Mouse (Mus musculus) spleen, adult 2 months (tissue): ENCODE data around the gene Srpk1. TPM values are rescaled to one million over a fixed set of nuclear protein-coding genes. Genes with fewer than 3 reads are reported as not detected.

Experiments used
- DNase-seq, 2 experiments: peaks; one replicate each; pipeline versions ENCODE4 v3.0.0 to v3.0.0-alpha.2; 2012 to 2021; ENCODE audit warnings: low spot score in 2 of 2, low read depth in 1 of 2
- H3K27ac ChIP-seq: fragments of 200-500 bp; 2 replicates; pipeline ENCODE4 v1.5.1; 2012; ENCODE audit warnings: low read length, inconsistent platforms; ENCODE audit not compliant: insufficient read depth
- H3K27me3 ChIP-seq: fragments of 200-500 bp; 2 replicates; pipeline ENCODE4 v1.6.1; 2012; ENCODE audit warnings: mild to moderate bottlenecking, moderate library complexity, low read length, inconsistent platforms; ENCODE audit not compliant: control insufficient read depth, insufficient read depth
- H3K36me3 ChIP-seq: fragments of 200-500 bp; 2 replicates; pipeline ENCODE4 v1.6.1; 2012; ENCODE audit warnings: mild to moderate bottlenecking, low read length, inconsistent platforms; ENCODE audit not compliant: control insufficient read depth, insufficient read depth
- H3K4me1 ChIP-seq: fragments of 200-500 bp; 2 replicates; pipeline ENCODE4 v1.6.1; 2011; ENCODE audit warnings: inconsistent platforms; ENCODE audit not compliant: control insufficient read depth, insufficient read depth, insufficient read length
- H3K4me3 ChIP-seq: fragments of 200-500 bp; 2 replicates; pipeline ENCODE4 v1.5.1; 2011; ENCODE audit warnings: mild to moderate bottlenecking, inconsistent platforms; ENCODE audit not compliant: insufficient read depth, insufficient read length; ENCODE audit errors: extremely low read depth
- CTCF ChIP-seq: fragments of 200-500 bp; IDR thresholded peaks from 2 replicates; pipeline ENCODE4 v1.5.1; 2011; ENCODE audit warnings: mild to moderate bottlenecking, inconsistent platforms; ENCODE audit not compliant: insufficient read depth, insufficient read length, insufficient replicate concordance; ENCODE audit errors: extremely low read depth
- POLR2A ChIP-seq: fragments of 200-500 bp; IDR thresholded peaks from 2 replicates; pipeline ENCODE4 v1.6.1; 2011; ENCODE audit warnings: low read depth, low read length, inconsistent platforms
- WGBS: fragments of 180-500 bp; shearing (Covaris S2); methylation state at CpG from one replicate; pipeline ENCODE4 v1.1.7; 2018; 5-methylcytosine and 5-hydroxymethylcytosine counted together
- polyA plus RNA-seq: library from polyadenylated mRNA; depleted of rRNA; stranded (reverse); fragments of >200 nt; gene quantifications from 2 replicates; pipeline ENCODE4 v1.2.3, GENCODE M21; 2012; rRNA removed

The Srpk1 gene
- 20.0 and 20.5 TPM in 2 replicates for polyA plus RNA-seq

DNA sequence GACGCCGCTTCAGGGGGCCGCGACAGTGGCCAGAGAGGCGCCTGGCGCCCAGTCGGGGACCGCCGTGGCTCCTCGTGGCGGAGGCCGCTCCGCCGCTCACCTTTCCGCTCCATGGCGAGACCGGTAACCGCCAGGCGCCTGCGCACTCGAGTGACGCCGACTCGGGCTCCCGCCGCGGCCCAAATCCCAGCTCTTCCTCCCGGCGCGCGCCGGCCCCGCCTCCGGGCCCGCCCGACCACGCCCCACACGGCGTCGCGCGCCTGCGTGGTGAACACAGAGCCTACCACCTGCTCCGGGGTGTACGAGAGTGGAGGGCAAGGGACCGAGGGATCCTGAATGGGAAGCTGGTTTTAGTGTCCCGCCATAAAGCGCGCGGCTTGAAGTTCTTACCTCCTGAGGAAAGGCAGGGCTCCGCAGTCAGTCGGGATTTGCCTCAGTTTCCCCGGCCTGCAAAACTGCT lies at the start of gene Srpk1:
TSS of gene Srpk1 (minus strand) at position 410 of the 460 bp plus-strand sequence.
- DNase-seq, result peak; percentile 65 to 88
- Histone ChIP-seq H3K27me3 (no peaks in the 10 kb centered on the region), H3K27ac (peak within 1 kb of the TSS; percentile 86), H3K4me1 (peaks cover 18% of the 10 kb centered on the region), H3K36me3 (no peaks in the 10 kb centered on the region), H3K4me3 (peak within 1 kb of the TSS; percentile 89)
- under 1% methylated on average over 52 of the region's 53 CpGs for WGBS
- TF ChIP-seq CTCF (no peak), POLR2A (peak; percentile 71)

GRCm38 (mm10) chr17:28659564-28659963 lies 37.1 kb upstream of the Srpk1 start:
- Histone ChIP-seq H3K4me1 (no peaks in the 10 kb centered on the region), H3K36me3 (no peaks in the 10 kb centered on the region), H3K27me3 (no peaks in the 10 kb centered on the region), H3K27ac (no peak overlapping the region), H3K4me3 (no peak overlapping the region)
- no peak for TF ChIP-seq POLR2A
- TF ChIP-seq CTCF, result no peak
- 86% methylated on average over 6 of the region's 6 CpGs for WGBS
- no peak for DNase-seq

DNA sequence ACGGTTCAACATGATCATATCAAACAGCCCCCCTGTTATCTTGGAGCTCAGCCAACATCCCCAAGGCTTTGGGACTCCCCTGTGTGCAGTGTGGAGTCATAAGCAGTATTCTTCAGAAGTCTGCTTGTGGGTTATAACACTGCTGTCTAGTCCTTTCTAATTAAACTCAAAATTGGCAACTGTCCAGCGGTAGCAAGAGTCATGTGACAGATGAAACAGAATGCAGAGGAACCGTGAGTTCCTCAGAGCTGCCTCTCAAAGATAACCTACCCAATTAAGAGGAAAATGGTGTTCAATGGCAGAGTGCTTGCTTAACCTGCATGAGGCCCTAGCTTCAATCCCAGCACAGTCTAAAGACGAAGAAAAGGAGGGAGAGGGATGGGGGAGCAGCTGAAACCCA lies 35.4 kb upstream of the Srpk1 start:
- Histone ChIP-seq H3K4me3 (no peak overlapping the region), H3K36me3 (no peaks in the 10 kb centered on the region), H3K27me3 (no peaks in the 10 kb centered on the region), H3K4me1 (no peaks in the 10 kb centered on the region), H3K27ac (no peak overlapping the region)
- DNase-seq, result peak in 1 of 2 experiments; percentile 15
- no peak for TF ChIP-seq POLR2A
- no peak for TF ChIP-seq CTCF
- WGBS, result 21% methylated on average over 4 of the region's 4 CpGs

- DNase-seq, result no peak
- Histone ChIP-seq H3K4me3 (no peak overlapping the region), H3K27me3 (no peaks in the 10 kb centered on the region), H3K27ac (no peak overlapping the region), H3K36me3 (no peaks in the 10 kb centered on the region), H3K4me1 (no peaks in the 10 kb centered on the region)
- WGBS, result 87% methylated on average over 3 of the region's 3 CpGs
- no peak for TF ChIP-seq POLR2A
- no peak for TF ChIP-seq CTCF
These were observed 27.8 kb upstream of the Srpk1 start for GRCm38 (mm10) chr17:28650268-28650667.

DNA sequence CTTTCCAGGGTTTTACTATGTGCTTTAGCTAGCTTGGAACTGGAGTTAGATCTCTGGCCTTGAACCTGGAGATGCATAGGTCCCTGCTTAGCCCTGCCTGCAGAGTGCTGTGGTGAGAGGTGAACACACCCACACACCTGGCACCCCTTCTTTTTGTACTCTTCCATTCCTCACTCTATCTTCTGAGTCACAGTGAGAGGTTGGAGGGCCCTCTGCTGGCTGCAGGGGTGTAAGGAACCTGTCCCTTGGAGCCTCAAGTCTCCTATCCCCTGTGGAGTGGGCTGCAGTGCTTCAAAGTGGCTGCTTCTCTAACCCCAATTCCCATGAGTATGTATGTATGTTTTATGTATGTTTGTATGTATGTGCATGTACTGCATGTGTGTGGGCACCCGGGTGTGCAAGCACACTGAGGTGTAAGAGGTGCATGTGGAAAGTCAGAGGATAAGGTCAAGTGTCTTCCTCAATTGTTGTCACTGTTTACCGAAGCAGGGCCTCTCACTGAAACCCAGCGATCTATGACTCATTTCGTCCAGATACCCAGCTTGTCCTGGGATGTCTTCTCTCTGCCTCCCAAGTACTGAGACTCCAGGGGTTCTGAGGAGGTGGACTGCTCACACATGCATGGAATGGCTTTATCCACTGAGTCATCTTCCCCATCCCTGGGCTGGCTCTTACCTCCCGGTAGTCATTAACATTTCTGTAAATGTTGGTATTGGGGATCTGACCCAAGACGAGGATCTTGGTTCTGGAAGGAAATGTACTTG lies 26.3 kb upstream of the Srpk1 start:
- Histone ChIP-seq H3K36me3 (no peaks in the 10 kb centered on the region), H3K27ac (no peak overlapping the region), H3K4me3 (no peak overlapping the region), H3K27me3 (no peaks in the 10 kb centered on the region), H3K4me1 (no peaks in the 10 kb centered on the region)
- TF ChIP-seq CTCF, result peak; percentile 76; the same call in 1 of the 2 replicates
- no peak for TF ChIP-seq POLR2A
- 57% methylated on average over 6 of the region's 6 CpGs for WGBS
- peak in 1 of 2 experiments; percentile 43 for DNase-seq

DNA sequence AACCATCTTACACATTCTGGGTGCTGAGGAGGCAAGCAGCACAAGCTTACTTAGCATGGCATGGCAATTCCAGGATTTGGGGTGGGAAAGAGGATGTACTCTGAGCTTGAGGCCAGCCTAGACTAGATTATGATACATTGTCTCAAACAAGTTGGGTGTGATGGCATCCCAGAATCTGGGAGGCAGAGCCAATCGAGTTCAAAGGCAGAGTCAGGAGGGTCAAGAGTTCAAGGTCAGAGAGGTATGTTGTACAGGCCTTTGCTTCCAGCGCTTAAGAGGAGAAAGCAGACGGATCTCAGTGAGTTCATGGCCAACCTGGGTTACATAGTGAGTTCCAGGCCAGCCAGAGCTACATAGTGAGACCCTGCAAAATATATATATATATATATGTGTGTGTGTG lies 23.7 kb upstream of the Srpk1 start:
- Histone ChIP-seq H3K27ac (no peak overlapping the region), H3K27me3 (no peaks in the 10 kb centered on the region), H3K36me3 (no peaks in the 10 kb centered on the region), H3K4me3 (no peak overlapping the region), H3K4me1 (no peaks in the 10 kb centered on the region)
- TF ChIP-seq CTCF (no peak), POLR2A (no peak)
- WGBS, result 83% methylated on average over 3 of the region's 3 CpGs
- no peak for DNase-seq

DNA sequence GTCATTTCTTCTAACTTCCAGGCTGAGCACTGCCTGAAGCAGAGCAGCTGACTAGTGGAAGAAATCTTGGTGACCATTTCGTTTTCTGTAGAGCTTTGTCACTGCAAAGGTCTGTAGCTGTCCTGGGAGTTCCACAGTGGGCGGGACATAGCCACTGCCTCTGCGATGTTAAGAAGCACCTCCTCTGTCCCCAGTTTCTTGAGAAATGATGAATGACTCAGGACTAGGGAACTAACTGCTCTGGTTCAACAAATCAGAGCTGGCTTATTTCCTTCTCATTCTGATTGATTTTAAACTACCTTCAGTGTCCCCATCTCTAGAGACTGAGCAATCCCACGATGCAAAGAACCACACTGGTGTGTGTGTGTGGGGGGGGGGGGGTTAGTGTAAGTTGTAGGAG lies 21.6 kb upstream of the Srpk1 start:
- Histone ChIP-seq H3K27ac (no peak overlapping the region), H3K4me3 (no peak overlapping the region), H3K36me3 (no peaks in the 10 kb centered on the region), H3K4me1 (no peaks in the 10 kb centered on the region), H3K27me3 (no peaks in the 10 kb centered on the region)
- TF ChIP-seq CTCF (no peak), POLR2A (no peak)
- DNase-seq, result no peak
- WGBS, result 29% methylated on average over 4 of the region's 4 CpGs
